Mouse (Mus musculus) embryonic fibroblast, embryonic 13.5 days (primary cell): ENCODE measurements at regions not wholly inside any gene's neighbourhood (a gene's known extent, or its start where the extent isn't known, plus 50 kb on each side); places are given as distances from the start of the nearest gene placed in this dataset.

ENCODE experiments used
- CTCF ChIP-seq: IDR thresholded peaks from 2 replicates; pipeline ENCODE4 v1.5.1; 2011; ENCODE audit warnings: mild to moderate bottlenecking, control low read depth, low read length, moderate library complexity, borderline replicate concordance; ENCODE audit not compliant: insufficient read depth
- POLR2A ChIP-seq: IDR thresholded peaks from 2 replicates; pipeline ENCODE4 v1.6.1; 2011; ENCODE audit warnings: low read depth, mild to moderate bottlenecking, control low read depth, low read length, moderate library complexity

- TF ChIP-seq CTCF (no peak), POLR2A (no peak)
These were observed 178.3 kb upstream of the Rgma start for GRCm38 (mm10) chr7:73196851-73197531.
